Mouse (Mus musculus) bone marrow, adult 2 months (tissue): ENCODE data around the gene Ube2v1.

Experiments
- CTCF ChIP-seq: fragments of 200-500 bp; IDR thresholded peaks from 2 replicates; pipeline ENCODE4 v1.5.1; 2011; ENCODE audit warnings: low read length, control low read depth; ENCODE audit not compliant: control insufficient read depth, insufficient read depth
- POLR2A ChIP-seq: fragments of 200-500 bp; IDR thresholded peaks from 2 replicates; pipeline ENCODE4 v1.6.1; 2011; ENCODE audit warnings: low read depth, mild to moderate bottlenecking, control low read depth, low read length, borderline replicate concordance; ENCODE audit not compliant: control insufficient read depth

GRCm38 (mm10) chr2:167649290-167650032 is 17.6 kb upstream of the Ube2v1 start:
- no peak for TF ChIP-seq CTCF
- TF ChIP-seq POLR2A, result no peak
